Mouse (Mus musculus) adrenal gland, adult 8-10 months (tissue): ENCODE data around the gene Mup20. TPM values are rescaled to one million over a fixed set of nuclear protein-coding genes. Genes with fewer than 3 reads are reported as not detected.
"Not testable (repeated sequence)": the region's sequence is repeated elsewhere in the genome, so short reads cannot be mapped to it uniquely, and the experiment has no call there.

Source experiments
- DNase-seq: peaks from one replicate; pipeline ENCODE4 v3.0.0; 2022
- total RNA-seq, 4 experiments: library from RNA; stranded (reverse); gene quantifications; 2 replicates each; pipeline ENCODE4 v1.2.4; 2022

Mup20 gene
- under 1 TPM in 1 of 4 experiments, not detected in 3; 0.43 TPM for total RNA-seq

DNA sequence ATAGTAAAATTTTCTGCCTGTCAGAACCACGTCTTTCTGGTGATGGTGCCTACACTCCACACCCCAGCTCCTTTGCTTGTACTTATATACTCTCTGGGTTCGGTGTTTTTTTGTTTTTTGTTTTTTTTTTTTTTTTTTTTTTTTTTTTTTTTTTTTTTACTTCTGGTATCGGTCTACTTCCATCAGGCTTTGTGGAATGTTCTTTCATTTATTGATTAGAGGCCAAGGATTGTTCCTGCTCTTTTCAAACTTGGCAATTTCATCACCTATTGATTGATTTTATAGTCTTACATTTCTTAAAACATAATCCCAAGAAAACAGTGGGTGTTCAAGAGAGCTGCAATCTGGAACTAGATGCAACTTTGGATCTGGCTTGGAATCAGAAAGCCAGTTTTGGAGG, at the start of gene Mup20:
Gene Mup20, minus strand, starts transcription at position 101 of the 400 bp plus-strand sequence.
- not testable (repeated sequence) for DNase-seq

DNA sequence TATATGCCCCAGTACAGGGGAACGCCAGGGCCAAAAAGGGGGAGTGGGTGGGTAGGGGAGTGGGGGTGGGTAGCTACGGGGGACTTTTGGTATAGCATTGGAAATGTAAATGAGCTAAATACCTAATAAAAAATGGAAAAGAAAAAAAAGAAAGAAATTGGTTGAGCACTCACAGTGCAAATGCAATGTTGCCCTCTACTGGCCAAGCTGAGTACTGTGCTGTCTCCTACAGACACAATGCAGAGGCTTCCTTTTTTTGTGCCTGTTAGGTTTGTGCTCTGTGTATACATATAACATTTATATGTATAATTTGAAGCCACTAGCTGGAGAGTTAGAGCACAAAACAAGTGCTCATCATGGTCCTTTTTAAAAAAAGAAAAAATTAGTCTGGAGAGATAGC, 49.4 kb upstream of the Mup20 start:
- DNase-seq = not testable (repeated sequence)

DNA sequence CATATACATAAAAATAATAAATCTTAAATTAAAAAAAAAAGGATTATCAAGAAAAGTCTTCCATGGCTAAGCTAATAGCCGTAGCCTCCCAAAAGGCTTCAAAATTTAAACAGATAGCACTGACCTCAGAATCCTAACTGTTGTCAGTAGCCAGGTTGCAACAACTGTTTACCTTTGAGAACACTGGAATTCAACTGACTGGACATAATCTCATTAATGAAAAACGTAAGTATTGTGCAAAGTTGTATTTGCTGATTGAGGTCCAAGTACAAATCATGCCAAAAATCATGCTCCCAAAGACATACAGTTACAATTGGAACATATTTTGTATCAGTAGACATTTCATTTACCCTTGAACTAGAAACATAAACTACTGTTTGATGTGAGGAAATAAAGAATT, 34.0 kb upstream of the Mup20 start:
- no peak for DNase-seq

DNA sequence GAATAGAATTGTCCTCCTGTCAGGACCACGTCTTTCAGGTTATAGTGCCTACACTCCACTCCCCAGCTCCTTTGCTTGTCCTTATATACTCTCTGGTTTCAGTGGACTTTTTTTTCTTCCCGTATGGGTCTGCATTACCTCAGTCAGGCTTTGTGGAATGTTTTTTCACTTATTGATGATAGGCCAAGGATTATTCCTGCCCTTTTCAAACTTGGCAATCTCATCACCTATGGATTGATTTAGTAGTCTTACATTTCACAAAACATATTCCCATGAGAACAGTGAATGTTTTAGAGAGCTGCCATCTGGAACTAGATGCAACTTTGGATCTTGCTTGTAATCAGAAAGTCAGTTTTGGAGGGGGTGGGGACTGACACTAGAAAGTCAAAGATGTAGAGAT, 33.3 kb upstream of the Mup20 start, which contains the start of gene Mup3:
Gene Mup3, minus strand, starts transcription at position 102 of the 400 bp plus-strand sequence.
- no peak for DNase-seq

DNA sequence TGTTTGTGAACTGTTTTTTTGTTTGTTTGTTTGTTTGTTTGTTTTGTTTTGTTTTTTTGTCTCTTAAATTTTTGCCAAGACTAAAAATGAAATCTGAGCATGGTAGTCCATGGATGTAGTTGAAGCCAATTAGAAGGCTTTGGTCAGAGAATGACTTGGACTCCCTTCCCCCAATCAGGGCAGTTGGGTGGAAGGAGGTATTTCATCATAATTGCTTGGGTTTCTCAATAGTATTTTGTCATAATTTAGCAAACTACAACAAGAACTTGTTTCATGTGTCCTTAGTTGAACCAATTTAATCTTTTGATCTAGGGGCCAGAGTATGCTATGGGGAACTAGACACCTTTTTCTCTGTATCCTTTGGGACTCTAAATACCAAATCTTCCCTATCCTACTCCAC, 28.8 kb upstream of the Mup20 start:
- no peak for DNase-seq

DNA sequence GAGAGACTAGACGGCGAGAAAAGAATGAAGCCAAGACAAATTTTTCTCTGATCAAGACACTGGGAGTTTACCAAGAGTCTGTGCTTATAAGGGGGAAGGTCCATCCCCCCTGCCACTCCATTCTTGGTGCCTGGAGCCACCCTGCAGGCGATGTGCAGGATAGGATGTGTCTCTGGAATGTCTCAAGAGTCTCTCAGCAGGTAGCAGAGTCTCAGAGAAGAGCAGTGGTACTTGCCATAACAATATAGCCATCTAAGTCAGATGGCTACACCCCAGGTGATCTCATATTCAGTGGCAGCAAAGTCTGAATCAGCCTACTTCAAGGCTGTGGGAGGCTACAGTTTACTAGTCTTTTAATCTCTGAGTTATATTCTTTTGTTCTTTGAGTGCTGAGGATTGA, 21.2 kb upstream of the Mup20 start:
- no peak for DNase-seq

DNA sequence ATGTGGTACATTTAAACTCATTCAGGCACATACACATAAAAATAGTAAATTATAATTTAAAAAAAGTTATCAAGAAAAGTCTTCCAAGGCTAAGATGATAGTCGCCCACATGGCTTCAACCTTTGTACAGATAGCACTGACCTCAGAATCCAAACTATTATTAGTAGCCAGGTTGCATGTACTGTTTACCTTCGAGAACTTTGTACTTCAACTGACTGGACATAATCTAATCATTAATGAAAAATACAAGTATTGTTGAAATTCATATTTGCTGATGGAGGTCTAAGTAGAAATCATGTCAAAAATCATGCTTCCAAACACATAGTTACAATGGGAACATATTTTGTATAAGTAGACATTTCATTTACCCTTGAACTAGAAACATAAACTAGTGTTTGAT, 822 bp upstream of the Mup20 start:
- DNase-seq = not testable (repeated sequence)

DNA sequence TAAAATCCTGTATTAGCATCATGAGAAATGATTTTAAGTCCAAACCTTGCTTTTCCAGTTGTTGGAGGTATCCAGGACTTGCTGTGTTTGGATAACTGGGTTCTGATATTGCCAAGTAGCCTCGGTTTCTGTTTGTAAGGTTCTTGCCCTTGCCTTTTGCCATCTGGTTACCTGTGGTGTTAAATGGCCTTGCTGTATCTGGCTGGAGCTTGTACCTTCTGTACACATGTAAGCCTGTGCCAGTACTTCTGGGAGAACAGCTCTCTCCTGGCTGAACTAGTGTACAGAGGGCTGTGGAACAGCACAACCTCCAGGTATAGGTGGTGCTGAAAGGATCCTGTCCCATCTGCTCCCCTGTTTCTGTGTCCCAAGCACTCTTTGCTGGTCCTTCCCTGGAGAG, 27.7 kb downstream of the Mup20 start:
- DNase-seq = no peak

DNA sequence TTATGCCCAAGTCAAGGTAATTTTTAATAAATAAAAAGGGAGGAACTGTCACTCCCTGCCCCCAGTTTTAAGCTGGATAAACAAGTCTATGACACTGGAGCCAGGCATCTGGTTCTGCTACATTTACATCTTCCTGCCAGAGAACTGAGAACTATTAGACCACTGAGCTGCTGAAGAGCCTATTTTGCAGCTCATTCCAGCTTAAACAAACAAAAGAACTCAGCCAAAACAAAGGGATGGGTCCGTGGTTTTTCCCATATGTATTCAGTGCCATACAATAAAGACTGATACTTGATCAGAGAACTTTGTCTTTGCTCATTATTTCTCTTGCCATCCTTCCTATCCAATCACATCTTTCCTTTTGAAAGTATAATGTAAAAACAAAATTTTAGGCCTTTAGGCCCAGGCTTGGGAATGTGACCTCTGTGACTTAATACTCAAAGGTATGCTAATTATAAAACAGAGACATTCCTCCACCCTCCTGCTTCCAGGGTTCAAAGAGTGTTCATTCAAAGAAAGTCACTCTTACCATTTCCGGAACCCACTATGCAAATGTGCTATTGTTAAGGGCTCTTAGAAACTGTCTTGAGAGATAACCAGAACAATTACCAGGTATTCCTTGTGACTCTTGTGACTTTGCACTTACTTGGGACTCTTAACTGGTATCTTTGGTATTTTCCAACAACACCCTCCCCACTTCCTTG, 29.6 kb downstream of the Mup20 start:
- no peak for DNase-seq

DNA sequence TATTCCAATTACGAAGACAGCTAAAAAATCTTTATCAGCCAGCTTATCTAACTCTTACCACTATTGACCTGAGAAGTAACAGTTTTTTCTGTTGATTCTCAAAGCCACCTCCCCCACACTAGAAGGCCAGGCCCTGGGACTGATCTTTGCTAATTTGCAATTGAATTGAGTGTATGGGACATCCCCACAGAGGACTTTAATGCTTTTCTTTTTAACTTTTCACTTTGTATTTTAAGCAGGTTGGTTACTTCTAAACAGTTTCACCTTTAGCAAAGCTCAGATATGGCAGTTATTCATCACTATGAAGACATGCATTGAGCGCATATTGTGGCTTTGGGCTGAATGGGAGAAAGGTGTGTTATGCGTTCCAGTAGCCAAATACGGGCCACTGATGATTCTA, 30.3 kb downstream of the Mup20 start:
- no peak for DNase-seq

DNA sequence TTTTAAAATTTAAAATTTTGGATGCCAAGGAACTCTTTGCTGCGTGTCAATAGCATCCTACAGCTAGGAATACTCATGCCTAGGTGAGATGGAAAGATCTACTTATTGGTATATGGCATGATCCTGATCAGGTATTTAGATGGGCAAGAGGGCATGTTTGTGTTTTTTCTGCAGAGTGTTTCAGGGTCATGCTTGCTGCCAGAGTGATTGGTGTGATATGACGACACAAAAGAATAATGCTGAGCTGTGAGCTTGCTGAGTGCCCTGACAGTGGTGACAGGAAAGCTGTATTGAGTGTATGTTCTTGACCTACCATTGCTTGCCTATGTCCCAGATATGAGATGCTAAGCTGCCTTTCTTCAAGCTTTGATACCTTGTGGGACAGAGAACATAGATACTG, 30.8 kb downstream of the Mup20 start:
- DNase-seq = no peak

DNA sequence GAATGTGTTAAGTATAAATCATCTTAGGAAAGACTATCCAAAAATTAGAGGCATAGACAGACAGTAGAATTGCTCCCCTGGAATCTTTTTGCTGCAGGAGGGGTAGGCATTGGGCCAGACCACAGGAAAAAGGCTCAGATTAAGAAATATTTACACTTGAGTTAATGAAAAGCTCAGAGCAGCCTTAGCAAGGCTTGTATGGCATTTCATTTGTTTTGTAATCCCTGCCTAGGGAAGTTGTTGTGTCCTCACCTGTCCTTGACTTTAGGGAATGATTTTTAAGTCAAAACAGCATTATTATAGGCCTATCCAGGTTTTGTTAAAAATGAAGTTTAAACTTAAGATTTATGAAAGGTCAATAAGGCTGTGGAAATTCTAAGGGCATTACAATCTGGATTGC, 33.4 kb downstream of the Mup20 start:
- not testable (repeated sequence) for DNase-seq

Other genes starting within 250 kb of the Mup20 start
- gene Mup5, start 218.9 kb downstream of the Mup20 start, total RNA-seq = not detected
- 1 to 10 TPM in 3 of 4 experiments, under 1 TPM in 1; 0.40 to 4.9 (median 1.7) TPM for gene Mup3, start 33.2 kb upstream of the Mup20 start, total RNA-seq
- not detected for gene Mup21, start 96.7 kb upstream of the Mup20 start, total RNA-seq
- 10 to 100 TPM in 2 of 4 experiments, 1 to 10 TPM in 2; 7.0 to 10.9 (median 9.2) TPM for gene Zfp37, start 176.9 kb upstream of the Mup20 start, total RNA-seq
- 10 to 100 TPM; 41.7 to 74.1 (median 56.4) TPM for gene Slc31a2, start 208.4 kb upstream of the Mup20 start, total RNA-seq